Mouse (Mus musculus) lung, embryonic 16.5 days (tissue): Measurements from ENCODE around the gene Akt3. TPM values are rescaled to one million over a fixed set of nuclear protein-coding genes. Genes with fewer than 3 reads are reported as not detected.
A peak's percentile ranks its signal among the peaks of the same experiment; 100 is the strongest.

ENCODE experiments used
- ATAC-seq: fragments of 200-750 bp; cut with Nextera tagmentation; 2 replicates; pipeline ENCODE4 v1.8.0; 2017; ENCODE audit warnings: low read depth, mild to moderate bottlenecking, moderate library complexity
- H3K27ac ChIP-seq: fragments of 300-500 bp; sonication (generic); 2 replicates; pipeline ENCODE4 v1.5.1; 2014; ENCODE audit warnings: mild to moderate bottlenecking, control low read depth, low read length
- H3K27me3 ChIP-seq: fragments of 300-500 bp; sonication (generic); 2 replicates; pipeline ENCODE4 v1.6.1; 2014; ENCODE audit warnings: low read depth, low read length, mixed read lengths; ENCODE audit not compliant: control insufficient read depth, insufficient read depth
- H3K36me3 ChIP-seq: fragments of 300-500 bp; sonication (generic); 2 replicates; pipeline ENCODE4 v1.6.1; 2014; ENCODE audit warnings: low read length; ENCODE audit not compliant: control insufficient read depth, insufficient read depth
- H3K4me1 ChIP-seq: fragments of 300-500 bp; sonication (generic); replicated peaks from 2 replicates; pipeline ENCODE4 v1.6.1; 2014; ENCODE audit warnings: low read length, mixed read lengths; ENCODE audit not compliant: control insufficient read depth, insufficient read depth
- H3K4me2 ChIP-seq: fragments of 300-500 bp; sonication (generic); 2 replicates; pipeline ENCODE4 v1.6.1; 2014; ENCODE audit warnings: low read depth, low read length, control low read depth
- H3K4me3 ChIP-seq: fragments of 300-500 bp; sonication (generic); 2 replicates; pipeline ENCODE4 v1.5.1; 2014; ENCODE audit warnings: mild to moderate bottlenecking, low read length, control low read depth
- H3K9ac ChIP-seq: fragments of 300-500 bp; sonication (generic); 2 replicates; pipeline ENCODE4 v1.6.1; 2014; ENCODE audit warnings: low read length, control low read depth
- H3K9me3 ChIP-seq: fragments of 300-500 bp; sonication (generic); 2 replicates; pipeline ENCODE4 v1.6.1; 2016; ENCODE audit warnings: low read length; ENCODE audit not compliant: control insufficient read depth
- WGBS: fragments of 180-500 bp; shearing (Covaris S2); extraction: QIAGEN DNeasy Blood & Tissue Kit; methylation state at CpG from one replicate; pipeline ENCODE4 v1.1.7; 2014; 5-methylcytosine and 5-hydroxymethylcytosine counted together
- polyA plus RNA-seq: library from polyadenylated mRNA; unstranded; fragments of >200 nt; fragmentation: Nextera tagmentation; extraction: Ambion mirVana; gene quantifications from 2 replicates; pipeline ENCODE4 v1.2.1, GENCODE M21; 2015

The Akt3 gene
- polyA plus RNA-seq, 1 experiment from 2014 or later: 4.1 TPM

DNA sequence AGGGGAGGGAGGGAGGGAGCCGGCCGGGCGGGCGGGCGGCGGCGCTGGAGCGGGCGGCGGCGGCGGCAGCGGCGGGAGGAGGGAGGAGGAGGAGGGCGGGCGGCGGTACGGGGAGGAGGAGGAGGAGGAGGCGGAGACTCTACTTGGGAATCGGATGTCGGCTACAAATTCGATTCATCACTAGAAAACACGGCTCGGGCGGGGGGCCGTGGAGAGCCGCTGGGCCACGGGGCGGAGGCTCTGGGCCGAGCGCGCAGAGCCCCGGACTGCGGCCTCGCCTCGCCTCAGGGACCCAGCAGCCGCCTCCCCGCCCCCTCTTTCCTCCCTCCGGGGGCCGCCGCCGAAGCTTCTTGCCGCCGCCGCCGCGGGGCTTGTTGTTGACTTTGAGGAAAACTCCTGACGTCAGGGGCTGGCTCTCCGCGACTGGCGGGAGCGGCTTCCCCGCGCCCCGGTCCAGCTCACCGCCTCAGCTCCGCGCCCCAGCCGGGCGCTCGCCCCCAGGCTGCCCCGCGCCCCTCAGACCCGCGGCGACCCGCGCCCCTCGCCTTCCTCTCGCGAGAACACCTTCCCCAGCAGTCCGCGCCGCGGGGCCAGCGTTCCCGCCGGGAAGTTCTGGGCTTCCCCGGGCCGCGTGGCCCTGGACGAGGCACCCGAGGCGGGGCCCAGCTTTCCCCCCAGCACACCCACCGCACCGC, 487 bp upstream of the Akt3 start:
- H3K4me1 ChIP-seq: peaks cover 7% of the 10 kb centered on the region
- 0% methylated on average over 30 of the region's 86 CpGs for WGBS
- H3K36me3 ChIP-seq: no peaks in the 10 kb centered on the region
- H3K4me3 ChIP-seq: peak overlapping the region; percentile 96
- H3K9ac ChIP-seq: peak overlapping the region; percentile 88
- no peaks in the 10 kb centered on the region for H3K9me3 ChIP-seq
- H3K27ac ChIP-seq: peak overlapping the region; percentile 95
- peak; percentile 94 for ATAC-seq
- peak overlapping the region; percentile 95 for H3K4me2 ChIP-seq
- H3K27me3 ChIP-seq: no peaks in the 10 kb centered on the region

DNA sequence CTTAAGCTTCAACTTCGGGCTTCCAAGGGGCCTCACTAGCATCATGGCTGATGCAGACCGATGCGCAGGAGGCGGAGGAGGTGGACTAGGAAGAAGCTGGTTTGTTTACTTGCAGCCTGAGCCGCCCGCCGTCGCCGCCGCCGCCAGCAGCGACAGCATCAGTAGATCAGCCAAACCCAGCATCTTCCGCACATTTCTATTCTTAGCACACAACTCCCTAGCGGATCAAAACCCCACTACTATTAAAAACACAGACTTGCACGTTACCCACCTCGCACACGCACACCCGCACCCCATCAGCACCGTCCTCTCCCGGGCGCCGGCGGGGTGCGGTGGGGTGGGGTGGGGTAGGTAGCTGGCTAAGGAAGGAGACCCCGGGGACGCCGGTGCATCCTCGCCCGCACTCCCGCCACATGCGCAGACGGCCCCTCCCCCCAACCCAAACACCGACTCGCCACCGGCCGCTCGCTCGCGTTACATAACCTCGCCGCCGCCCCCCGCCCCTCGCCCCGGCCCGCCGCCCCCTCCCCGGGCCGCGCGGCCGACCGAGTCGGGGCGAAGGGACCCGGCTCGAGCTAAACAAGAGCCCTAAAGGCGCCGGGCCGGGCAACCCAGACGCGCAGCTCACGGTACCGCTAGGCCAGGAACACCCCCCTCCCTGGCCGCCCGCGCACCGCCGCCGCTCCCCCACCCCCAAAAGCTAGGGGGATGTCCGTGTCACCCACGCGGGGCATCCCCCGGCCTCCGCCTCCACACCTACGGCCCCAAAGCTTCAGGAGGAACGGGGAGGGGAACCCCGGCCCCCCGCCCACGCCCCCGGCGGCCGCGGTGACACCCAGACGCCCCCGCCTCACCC, 597 bp downstream of the Akt3 start:
- peak overlapping the region; percentile 88 for H3K9ac ChIP-seq
- peak overlapping the region; percentile 95 for H3K4me2 ChIP-seq
- H3K4me1 ChIP-seq: peaks cover 7% of the 10 kb centered on the region
- H3K4me3 ChIP-seq: peak overlapping the region; percentile 96
- no peaks in the 10 kb centered on the region for H3K36me3 ChIP-seq
- H3K27ac ChIP-seq: peak overlapping the region; percentile 95
- H3K27me3 ChIP-seq: no peaks in the 10 kb centered on the region
- no peaks in the 10 kb centered on the region for H3K9me3 ChIP-seq
- under 1% methylated on average over 76 of the region's 86 CpGs for WGBS
- peak; percentile 48 for ATAC-seq

DNA sequence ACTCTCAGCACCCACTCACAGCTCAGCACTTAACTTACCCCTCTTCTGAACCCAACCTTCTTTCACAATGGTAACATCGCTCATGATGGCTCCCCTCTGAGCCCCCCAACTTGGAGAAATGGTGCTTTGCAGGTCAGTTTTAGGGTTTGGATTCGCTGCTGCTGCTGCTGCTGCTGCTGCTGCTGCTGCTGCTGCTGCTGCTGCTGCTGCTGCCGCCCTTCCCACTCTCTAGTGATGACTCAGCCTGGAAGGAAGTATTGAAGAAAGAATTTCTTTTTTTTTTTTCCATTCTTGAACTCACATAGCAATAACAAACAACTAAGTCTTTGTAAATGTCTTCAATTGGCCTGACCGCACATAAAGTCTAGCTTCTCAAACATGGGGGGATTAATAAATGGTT, 9.4 kb downstream of the Akt3 start:
- no peaks in the 10 kb centered on the region for H3K27me3 ChIP-seq
- no peak for ATAC-seq
- H3K4me2 ChIP-seq: no peak overlapping the region
- no peaks in the 10 kb centered on the region for H3K9me3 ChIP-seq
- H3K36me3 ChIP-seq: no peaks in the 10 kb centered on the region
- H3K4me1 ChIP-seq: peaks cover 4% of the 10 kb centered on the region; the same call in 1 of the 2 replicates
- no peak overlapping the region for H3K4me3 ChIP-seq
- WGBS: 51% methylated on average over 4 of the region's 4 CpGs
- H3K27ac ChIP-seq: peak overlapping the region; percentile 36; the same call in 1 of the 2 replicates
- no peak overlapping the region for H3K9ac ChIP-seq

DNA sequence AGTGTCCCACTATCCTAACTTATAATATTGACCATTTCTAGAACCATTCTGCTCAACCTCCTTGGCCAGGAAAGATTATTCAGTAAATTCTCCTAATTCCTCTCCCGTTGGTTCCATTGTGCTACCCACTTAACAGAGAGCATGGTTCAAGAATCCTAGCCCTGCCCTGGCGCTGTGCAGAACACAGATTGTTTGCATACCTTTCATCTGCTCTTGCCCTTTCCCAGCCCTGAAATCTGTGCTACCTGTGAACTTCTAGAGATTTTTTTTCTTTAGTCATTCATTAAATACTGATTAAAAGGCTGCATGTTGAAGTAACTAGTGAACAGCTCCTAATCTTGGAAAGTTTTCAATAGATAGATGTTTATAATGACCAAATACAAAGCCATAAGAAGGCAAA, 19.6 kb downstream of the Akt3 start:
- H3K9me3 ChIP-seq: no peaks in the 10 kb centered on the region
- 60% methylated on average over 2 of the region's 2 CpGs for WGBS
- H3K4me1 ChIP-seq: no peaks in the 10 kb centered on the region
- no peak overlapping the region for H3K9ac ChIP-seq
- H3K4me2 ChIP-seq: no peak overlapping the region
- H3K4me3 ChIP-seq: no peak overlapping the region
- H3K36me3 ChIP-seq: no peaks in the 10 kb centered on the region
- ATAC-seq: no peak
- H3K27ac ChIP-seq: no peak overlapping the region
- H3K27me3 ChIP-seq: no peaks in the 10 kb centered on the region

DNA sequence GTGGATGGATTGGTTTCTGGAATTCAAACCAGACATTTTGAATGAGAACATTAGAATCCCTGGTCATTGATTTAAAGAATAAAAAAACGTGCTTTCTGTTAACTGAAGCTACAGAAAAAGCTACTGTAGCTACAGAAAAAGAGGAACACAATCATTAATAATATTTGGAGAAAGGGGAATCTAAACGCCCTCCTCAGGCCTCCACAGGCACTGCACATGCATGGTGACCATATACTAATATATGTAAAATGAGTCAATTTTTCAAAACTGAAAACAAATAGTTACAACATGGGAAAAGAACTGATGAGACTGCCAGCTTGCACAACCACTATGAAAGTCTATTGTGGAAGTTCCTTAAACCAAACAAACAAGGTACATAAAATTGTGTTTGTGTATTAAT, 21.3 kb downstream of the Akt3 start:
- WGBS: 69% methylated on average over 2 of the region's 2 CpGs
- Histone ChIP-seq H3K27ac (no peak overlapping the region), H3K9me3 (no peaks in the 10 kb centered on the region), H3K27me3 (no peaks in the 10 kb centered on the region), H3K4me3 (no peak overlapping the region), H3K36me3 (no peaks in the 10 kb centered on the region), H3K9ac (no peak overlapping the region), H3K4me1 (no peaks in the 10 kb centered on the region), H3K4me2 (no peak overlapping the region)
- no peak for ATAC-seq

DNA sequence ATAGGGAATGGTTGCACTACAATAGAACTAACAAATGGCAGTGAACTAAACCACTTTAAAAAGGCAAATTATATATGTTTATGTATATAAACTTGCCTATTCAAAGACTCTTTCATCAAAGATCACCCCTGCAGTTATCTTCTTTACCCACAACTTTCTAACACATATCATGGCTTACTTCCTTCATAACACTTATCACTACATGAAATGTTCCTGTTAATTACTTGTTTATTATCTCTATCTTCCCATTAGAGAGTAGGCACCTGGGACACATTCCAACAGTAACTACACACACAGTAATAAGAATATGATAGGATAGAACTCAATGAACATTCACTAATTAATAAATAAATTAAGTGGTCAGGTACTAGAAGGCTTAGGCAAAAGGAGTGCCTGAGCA, 21.8 kb downstream of the Akt3 start:
- ATAC-seq: no peak
- Histone ChIP-seq H3K4me2 (no peak overlapping the region), H3K9me3 (no peaks in the 10 kb centered on the region), H3K9ac (no peak overlapping the region), H3K4me1 (no peaks in the 10 kb centered on the region; the same call in 1 of the 2 replicates), H3K27me3 (no peaks in the 10 kb centered on the region), H3K4me3 (no peak overlapping the region), H3K27ac (no peak overlapping the region), H3K36me3 (no peaks in the 10 kb centered on the region)

DNA sequence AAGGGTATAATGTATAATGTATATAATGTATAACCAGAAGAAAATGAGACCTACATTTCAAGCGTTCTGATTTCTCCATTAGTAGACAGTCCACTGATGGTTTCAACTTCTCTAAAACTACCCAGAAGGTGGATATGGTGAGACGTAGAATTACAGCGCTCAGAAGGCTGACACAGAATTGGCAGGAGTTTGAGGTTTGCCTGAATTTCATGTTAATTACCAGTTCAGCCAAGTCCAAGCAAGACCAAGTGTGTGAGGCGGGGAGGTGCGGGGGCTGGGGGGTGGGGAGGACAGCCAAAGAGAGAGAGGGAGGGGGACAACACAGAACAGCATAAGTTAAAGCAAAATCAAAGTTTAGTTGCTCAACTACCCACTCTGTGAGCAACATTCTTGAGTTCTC, 23.5 kb downstream of the Akt3 start:
- ATAC-seq: no peak

DNA sequence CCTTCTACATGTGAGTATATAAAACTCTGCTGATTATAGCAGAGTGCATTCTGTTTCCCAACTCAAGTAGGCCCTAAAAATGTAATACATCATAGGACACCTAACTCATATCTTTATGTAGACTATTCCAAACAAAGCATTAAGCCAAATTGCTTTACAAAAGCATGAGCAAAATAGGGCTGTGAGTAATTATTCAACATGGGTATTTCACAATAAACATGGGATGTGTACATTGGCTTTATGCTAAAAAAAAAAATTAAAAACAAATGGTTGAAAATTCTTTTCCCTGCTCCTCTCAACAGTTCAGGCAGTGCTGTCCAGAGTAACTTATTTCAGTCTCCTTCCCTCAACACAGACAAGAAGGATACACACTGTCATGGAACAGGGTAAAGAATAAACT, 26.9 kb downstream of the Akt3 start:
- H3K27ac ChIP-seq: peak overlapping the region; percentile 63
- no peaks in the 10 kb centered on the region; the same call in 1 of the 2 replicates for H3K4me1 ChIP-seq
- no peaks in the 10 kb centered on the region for H3K27me3 ChIP-seq
- no peaks in the 10 kb centered on the region for H3K9me3 ChIP-seq
- no peaks in the 10 kb centered on the region for H3K36me3 ChIP-seq
- peak; percentile 85 for ATAC-seq
- no peak overlapping the region for H3K4me3 ChIP-seq
- no peak overlapping the region for H3K9ac ChIP-seq
- H3K4me2 ChIP-seq: no peak overlapping the region

More for the DNA sequence above, 23.5 kb downstream of the Akt3 start:
- Histone ChIP-seq H3K9me3 (no peaks in the 10 kb centered on the region), H3K4me2 (no peak overlapping the region), H3K4me1 (no peaks in the 10 kb centered on the region; the same call in 1 of the 2 replicates), H3K9ac (no peak overlapping the region), H3K36me3 (no peaks in the 10 kb centered on the region), H3K27me3 (no peaks in the 10 kb centered on the region), H3K4me3 (no peak overlapping the region), H3K27ac (no peak overlapping the region)
- WGBS: 87% methylated on average over 5 of the region's 5 CpGs

DNA sequence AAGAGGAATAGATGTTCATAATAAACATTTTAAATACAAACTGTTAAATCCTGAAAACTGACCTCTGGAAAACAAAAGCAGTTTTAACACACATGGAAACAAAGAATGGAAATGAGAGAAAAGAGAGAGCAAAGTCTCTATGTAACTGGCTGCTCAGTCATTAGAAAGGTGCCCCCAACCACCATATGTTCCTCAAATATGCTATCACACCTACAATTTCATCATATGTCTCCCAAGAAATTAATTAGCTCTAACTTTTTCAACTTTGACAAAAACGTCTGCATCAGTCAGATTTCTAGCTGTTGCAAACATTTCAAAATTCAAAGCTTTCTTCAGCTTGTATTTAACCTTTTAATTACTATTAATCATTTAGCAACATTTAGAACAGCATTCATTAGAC, 59.0 kb downstream of the Akt3 start:
- Histone ChIP-seq H3K4me2 (no peak overlapping the region), H3K4me3 (no peak overlapping the region), H3K9ac (no peak overlapping the region), H3K4me1 (no peaks in the 10 kb centered on the region), H3K27ac (no peak overlapping the region), H3K9me3 (no peaks in the 10 kb centered on the region), H3K27me3 (no peaks in the 10 kb centered on the region), H3K36me3 (no peaks in the 10 kb centered on the region)
- ATAC-seq: no peak
- 54% methylated on average over 1 of the region's 1 CpGs for WGBS
